Mouse (Mus musculus): ENCODE results near the gene Nrtn.

Nrtn gene

GRCm38 (mm10) chr17:56757416-56758123, at the start of gene Nrtn:
Nrtn (minus strand) TSS chr17:56757530.
- DNase-seq (ENCODE audit: extremely low read depth, insufficient read length, low spot score), result no peak

DNA sequence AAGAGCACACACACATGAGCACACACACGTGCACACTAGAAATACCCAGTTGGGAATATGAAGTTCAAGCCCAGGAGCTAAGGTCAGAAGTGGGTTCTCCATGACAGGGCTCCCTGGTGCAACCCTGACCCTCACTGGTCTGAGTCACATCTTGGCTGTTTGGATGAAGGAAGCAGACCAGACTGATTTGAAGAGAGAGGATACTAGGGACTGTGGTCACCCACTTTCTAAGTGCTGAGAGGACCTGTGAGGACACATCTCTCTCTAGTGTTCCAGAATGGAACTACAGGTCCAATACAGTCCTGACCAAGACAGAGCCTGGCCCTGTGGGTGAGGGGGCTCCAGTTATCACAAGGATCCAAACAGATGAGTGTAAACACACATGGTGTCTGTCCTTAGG, 48.5 kb upstream of the Nrtn start:
- DNase-seq (ENCODE audit: extremely low read depth, insufficient read length, low spot score), result no peak

DNA sequence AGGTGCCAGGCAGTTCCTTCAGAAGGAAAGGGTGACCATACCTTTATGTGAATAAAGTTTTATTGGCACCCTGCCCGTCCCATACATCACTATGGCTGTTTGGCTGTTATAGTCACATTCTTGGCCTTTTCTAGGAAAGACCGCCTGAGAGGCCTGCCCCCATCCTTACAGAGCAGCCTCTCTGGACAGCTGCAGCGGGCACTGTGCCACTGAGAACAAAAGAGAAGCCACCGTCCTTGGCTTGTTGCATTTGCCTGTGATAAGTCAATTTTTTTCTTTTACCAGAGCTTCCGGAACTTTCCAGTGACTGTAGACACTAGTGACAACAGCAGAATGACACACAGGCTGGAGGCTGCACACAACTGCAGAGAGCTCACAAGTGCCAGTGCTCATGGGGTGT, 47.6 kb upstream of the Nrtn start:
- no peak for DNase-seq (ENCODE audit: extremely low read depth, insufficient read length, low spot score)

- DNase-seq (ENCODE audit: extremely low read depth, insufficient read length, low spot score), result no peak
These were observed 44.7 kb upstream of the Nrtn start for GRCm38 (mm10) chr17:56802065-56802464.

DNA sequence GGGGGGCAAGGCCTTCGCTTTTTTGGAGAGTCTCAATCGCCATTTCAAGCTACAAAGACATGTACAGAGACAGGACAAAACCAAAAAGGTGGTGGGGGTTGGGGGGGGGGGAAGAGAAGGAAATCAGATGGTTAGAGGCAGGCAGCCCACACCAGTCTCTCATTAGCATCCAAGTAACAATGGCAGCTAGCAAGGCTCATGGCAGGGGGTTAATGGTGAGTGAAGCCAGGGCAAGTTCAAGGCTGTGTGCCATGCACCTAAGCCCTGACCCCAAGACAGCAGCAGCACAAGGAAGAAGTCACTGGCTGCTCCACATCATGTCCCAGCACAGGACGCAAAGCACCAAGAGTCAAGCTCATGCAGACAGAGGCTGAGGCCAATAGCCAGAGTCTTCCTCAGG, 41.9 kb upstream of the Nrtn start:
- DNase-seq (ENCODE audit: extremely low read depth, insufficient read length, low spot score), result no peak

DNA sequence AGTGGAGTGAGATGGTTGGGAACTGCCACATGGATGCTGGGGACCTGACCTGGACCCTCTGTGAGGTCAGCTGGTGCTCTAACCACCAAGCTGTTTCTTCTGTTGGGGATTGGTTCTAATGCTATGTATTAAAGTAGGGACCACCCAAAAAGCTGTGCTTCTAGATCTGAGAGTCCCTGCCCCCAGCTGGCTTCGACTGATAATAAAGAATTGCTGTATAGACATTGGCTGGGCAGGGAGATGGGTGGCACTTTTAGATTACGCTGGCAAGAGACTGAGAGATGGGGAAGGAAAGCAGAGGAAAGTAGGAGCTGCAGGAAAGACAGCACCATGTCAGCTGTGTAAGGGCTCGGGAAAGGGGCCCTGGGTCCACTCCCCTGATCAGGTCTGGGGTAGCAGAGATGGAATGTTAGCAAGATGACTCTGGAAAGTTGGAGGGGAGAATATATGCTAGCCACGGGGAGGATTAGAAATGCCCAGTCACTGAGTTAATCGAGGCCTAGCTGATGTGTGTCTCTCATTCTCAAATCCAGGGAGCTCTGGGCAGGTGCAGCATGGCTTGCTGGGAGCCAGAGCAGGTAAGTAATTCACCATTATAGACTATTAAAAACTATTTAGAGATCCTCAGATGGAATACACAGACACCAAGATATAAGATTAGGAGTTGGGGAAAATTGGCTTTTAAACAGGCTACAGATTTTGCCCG, 36.4 kb upstream of the Nrtn start:
- DNase-seq (ENCODE audit: extremely low read depth, insufficient read length, low spot score), result no peak

GRCm38 (mm10) chr17:56792588-56792987, 35.3 kb upstream of the Nrtn start:
- DNase-seq (ENCODE audit: extremely low read depth, insufficient read length, low spot score), result no peak

- DNase-seq (ENCODE audit: extremely low read depth, insufficient read length, low spot score), result no peak
These were observed 32.0 kb upstream of the Nrtn start for GRCm38 (mm10) chr17:56789286-56789685.

GRCm38 (mm10) chr17:56788886-56789285, 31.6 kb upstream of the Nrtn start:
- DNase-seq (ENCODE audit: extremely low read depth, insufficient read length, low spot score), result no peak

DNA sequence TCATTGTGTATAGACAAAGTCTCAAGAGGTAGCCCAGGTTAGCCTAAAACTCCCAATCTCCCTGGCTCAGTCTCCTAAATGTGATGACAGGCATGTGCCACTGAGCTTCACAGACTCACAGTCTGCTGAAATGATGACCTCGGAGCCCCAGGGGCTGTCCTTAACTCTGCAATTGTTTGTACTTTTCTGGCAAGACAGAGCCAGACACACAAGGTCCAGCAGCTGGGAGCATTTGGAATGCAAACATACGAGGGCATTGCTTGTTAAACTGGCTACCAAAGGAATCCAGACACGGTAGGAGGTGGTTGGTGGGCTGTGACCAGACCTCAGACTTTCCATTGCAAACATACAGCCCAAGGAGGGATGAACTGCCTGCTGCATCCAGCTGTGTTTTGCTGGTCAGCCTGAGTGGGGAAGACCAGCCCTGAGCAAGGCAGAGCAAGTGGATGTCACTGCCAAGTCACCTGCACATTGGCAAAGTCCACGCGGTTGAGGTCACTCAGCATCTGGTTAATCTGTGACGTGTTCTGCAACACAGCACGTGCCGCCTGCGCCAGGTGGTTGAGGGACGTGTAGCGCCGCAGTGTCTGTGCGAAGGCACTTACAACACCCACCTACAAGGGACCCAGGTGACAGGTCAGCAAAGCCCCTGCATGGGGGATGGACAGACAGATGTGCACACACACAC, 23.1 kb upstream of the Nrtn start:
- DNase-seq (ENCODE audit: extremely low read depth, insufficient read length, low spot score), result no peak

GRCm38 (mm10) chr17:56778779-56779362, 21.5 kb upstream of the Nrtn start:
- no peak for DNase-seq (ENCODE audit: extremely low read depth, insufficient read length, low spot score)

- DNase-seq (ENCODE audit: extremely low read depth, insufficient read length, low spot score), result no peak
These were observed 20.2 kb upstream of the Nrtn start for GRCm38 (mm10) chr17:56777568-56777967.

DNA sequence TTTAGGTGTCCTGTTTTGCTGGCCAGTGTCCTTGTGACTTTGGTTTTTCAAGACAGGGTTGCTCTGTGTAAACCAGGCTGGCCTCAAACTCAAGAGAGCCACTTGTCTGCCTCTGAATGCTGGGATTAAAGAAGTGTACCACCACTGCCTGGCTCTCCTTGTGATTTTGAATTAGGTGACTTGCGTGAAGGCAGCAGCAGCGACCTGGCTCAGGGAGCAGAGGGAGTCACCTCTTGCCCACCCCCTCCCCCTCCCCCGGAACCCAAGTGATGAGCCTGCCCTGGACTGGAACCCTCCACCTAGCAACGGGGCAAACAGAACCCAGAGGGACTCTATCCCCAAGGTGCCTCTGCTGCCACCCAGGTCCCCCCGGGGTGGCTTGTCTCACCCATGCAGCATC, 12.6 kb upstream of the Nrtn start, which contains the start of gene Prr22:
Gene Prr22 (plus strand): TSS at position 301 of the 400 bp plus-strand sequence.
- no peak for DNase-seq (ENCODE audit: extremely low read depth, insufficient read length, low spot score)

DNA sequence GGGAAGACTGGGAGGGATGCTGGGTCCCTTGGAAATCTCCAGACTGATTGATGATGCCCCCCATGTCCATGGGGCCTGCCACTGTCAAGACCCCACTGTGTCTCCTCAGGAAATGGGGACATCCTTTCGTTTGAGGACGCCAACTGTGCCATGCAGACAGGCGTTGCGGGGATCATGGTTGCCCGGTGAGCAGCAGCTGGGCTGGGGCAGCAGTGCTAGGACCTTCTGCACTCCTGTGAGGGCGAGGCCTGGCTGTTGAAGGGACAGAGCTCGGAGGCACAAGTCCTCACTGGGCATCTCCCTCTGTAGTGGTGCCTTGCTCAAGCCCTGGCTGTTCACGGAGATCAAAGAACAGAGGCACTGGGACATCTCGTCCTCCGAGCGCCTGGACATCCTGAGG, 11.6 kb upstream of the Nrtn start:
- no peak for DNase-seq (ENCODE audit: extremely low read depth, insufficient read length, low spot score)

- DNase-seq (ENCODE audit: extremely low read depth, insufficient read length, low spot score), result no peak
These were observed 10.3 kb upstream of the Nrtn start for GRCm38 (mm10) chr17:56767531-56768135.

- DNase-seq (ENCODE audit: extremely low read depth, insufficient read length, low spot score), result no peak
These were observed 9.5 kb upstream of the Nrtn start for GRCm38 (mm10) chr17:56766631-56767405.

DNA sequence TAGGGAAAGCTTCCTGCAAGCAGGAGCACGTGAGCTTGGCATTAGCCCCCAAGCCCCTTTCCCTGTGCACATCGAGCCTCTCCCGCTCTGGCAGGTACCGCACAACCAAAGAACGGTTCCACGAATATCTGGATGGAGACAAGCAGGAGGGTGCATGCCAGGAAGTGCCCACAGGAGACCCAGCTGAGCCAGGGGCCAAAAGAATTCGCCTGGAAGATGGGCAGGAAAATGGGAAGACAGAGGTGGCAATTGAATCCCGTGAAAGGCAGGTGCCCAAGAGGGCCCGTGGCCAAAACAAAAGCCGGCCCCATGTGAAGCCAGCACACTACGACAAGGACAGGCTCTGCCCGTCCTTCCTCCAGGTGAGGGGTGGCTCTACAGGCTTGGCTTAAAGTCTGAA, 8.1 kb upstream of the Nrtn start:
- no peak for DNase-seq (ENCODE audit: extremely low read depth, insufficient read length, low spot score)

- DNase-seq (ENCODE audit: extremely low read depth, insufficient read length, low spot score), result peak; percentile 95
These were observed 7.4 kb upstream of the Nrtn start, which contains the start of gene Dus3l for GRCm38 (mm10) chr17:56764474-56765354. Dus3l (plus strand) TSS chr17:56764757.

DNA sequence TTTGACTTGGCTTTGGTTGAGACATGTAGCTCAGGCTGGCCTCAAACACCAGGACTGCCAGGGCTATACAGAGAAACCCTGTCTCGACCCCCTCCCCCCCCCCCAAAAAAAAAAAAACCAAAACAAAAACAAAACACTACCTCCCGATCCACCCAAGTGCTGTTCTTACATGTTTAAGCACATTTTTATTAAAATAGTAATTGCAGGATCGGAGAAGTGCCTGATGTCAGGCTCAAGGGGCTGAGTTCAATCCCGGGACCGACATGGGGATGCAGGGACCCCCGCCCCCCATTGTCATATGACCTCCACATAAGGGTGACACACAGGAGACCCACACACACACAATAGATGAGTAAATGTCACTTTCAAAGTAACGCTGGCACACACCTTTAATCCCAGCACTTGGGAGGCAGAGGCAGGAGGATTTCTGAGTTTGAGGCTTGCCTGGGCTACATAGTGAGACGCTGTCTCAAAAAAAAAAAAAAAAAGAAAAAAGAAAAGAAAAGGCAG, 6.5 kb upstream of the Nrtn start:
- no peak for DNase-seq (ENCODE audit: extremely low read depth, insufficient read length, low spot score)
